Mouse (Mus musculus) olfactory bulb, adult 2 months (tissue): ENCODE data around the gene Trpc5. TPM values are rescaled to one million over a fixed set of nuclear protein-coding genes. Genes with fewer than 3 reads are reported as not detected.

ENCODE experiments used
- H3K27ac ChIP-seq: fragments of 200-500 bp; 2 replicates; pipeline ENCODE4 v1.5.1; 2012; ENCODE audit warnings: low read depth, low read length; ENCODE audit not compliant: insufficient read depth
- H3K4me1 ChIP-seq: fragments of 200-500 bp; 2 replicates; pipeline ENCODE4 v1.6.1; 2012; ENCODE audit warnings: low read length; ENCODE audit not compliant: control insufficient read depth, insufficient read depth
- H3K4me3 ChIP-seq: fragments of 200-500 bp; 2 replicates; pipeline ENCODE4 v1.5.1; 2012; ENCODE audit warnings: mild to moderate bottlenecking, low read depth, low read length, moderate library complexity; ENCODE audit not compliant: insufficient read depth
- CTCF ChIP-seq: fragments of 200-500 bp; IDR thresholded peaks from 2 replicates; pipeline ENCODE4 v1.5.1; 2012; ENCODE audit warnings: low read depth, mild to moderate bottlenecking, low read length, moderate library complexity; ENCODE audit not compliant: insufficient read depth
- POLR2A ChIP-seq: fragments of 200-500 bp; IDR thresholded peaks from 2 replicates; pipeline ENCODE4 v1.6.1; 2012; ENCODE audit warnings: mild to moderate bottlenecking, low read depth, low read length, moderate library complexity; ENCODE audit not compliant: insufficient read depth
- WGBS: fragments of 180-500 bp; shearing (Covaris S2); methylation state at CpG from one replicate; pipeline ENCODE4 v1.1.7; 2018; 5-methylcytosine and 5-hydroxymethylcytosine counted together
- polyA plus RNA-seq: library from polyadenylated mRNA; stranded (reverse); fragments of >200 nt; gene quantifications from 2 replicates; pipeline ENCODE4 v1.2.4, GENCODE M21; 2012; ENCODE audit warnings: low replicate concordance; ENCODE audit not compliant: missing spikeins, insufficient read depth, insufficient read length

Gene Trpc5
- polyA plus RNA-seq, 1 experiment: not detected

GRCm38 (mm10) chrX:144536431-144536830 lies 151.5 kb downstream of the Trpc5 start:
- WGBS: 12% methylated on average over 1 of the region's 1 CpGs

DNA sequence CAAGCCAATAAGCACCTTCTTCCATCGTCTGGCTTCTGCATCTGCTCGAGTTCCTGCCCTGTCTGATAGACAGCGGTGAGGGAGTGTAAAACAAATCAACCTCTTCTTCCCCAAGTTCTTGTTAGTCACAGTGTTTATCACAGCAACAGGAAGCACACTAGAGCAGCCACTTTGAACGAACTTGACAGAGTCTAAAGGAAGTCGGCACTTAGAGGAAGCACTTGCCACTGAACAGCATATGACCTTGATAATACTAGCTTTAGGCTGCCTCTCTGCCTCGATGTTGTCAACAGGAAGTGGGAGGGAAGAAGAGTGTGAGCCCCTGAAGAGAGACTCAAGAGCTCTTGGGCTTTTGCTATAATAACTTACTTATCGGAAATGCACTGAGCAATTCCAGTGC lies 161.9 kb downstream of the Trpc5 start:
- H3K4me1 ChIP-seq: no peaks in the 10 kb centered on the region
- H3K27ac ChIP-seq: no peak overlapping the region
- no peak overlapping the region for H3K4me3 ChIP-seq
- TF ChIP-seq POLR2A: no peak
- TF ChIP-seq CTCF: no peak
- 70% methylated on average over 7 of the region's 7 CpGs for WGBS

More at GRCm38 (mm10) chrX:144536431-144536830, 151.5 kb downstream of the Trpc5 start:
- H3K4me3 ChIP-seq: no peak overlapping the region
- no peak overlapping the region for H3K27ac ChIP-seq
- no peaks in the 10 kb centered on the region for H3K4me1 ChIP-seq
- TF ChIP-seq CTCF (no peak), POLR2A (no peak)

GRCm38 (mm10) chrX:144523239-144523638 lies 164.7 kb downstream of the Trpc5 start:
- no peak overlapping the region for H3K27ac ChIP-seq
- TF ChIP-seq POLR2A: no peak
- no peak for TF ChIP-seq CTCF
- H3K4me3 ChIP-seq: no peak overlapping the region
- H3K4me1 ChIP-seq: no peaks in the 10 kb centered on the region
- WGBS: 83% methylated on average over 5 of the region's 5 CpGs

DNA sequence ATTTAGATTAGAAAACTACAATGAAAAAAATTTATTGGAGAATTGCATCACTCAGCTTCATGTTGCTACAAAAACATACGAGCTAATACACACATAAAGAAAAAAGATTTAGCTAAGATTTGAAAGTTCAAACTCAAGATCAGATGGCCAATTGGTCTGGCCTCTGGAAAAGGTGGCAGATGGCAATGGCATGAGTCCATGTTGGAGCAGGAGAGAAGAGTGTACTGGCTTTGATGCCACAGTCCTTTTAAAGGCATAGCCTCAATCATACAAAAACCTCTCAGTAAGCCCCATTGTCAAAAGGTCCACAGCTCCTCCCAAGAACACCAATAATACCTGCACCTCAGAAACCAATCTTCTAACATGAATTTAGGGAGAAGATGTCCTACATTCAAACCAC lies 196.6 kb downstream of the Trpc5 start:
- no peak overlapping the region for H3K27ac ChIP-seq
- no peaks in the 10 kb centered on the region for H3K4me1 ChIP-seq
- WGBS: 74% methylated on average over 1 of the region's 1 CpGs
- no peak overlapping the region for H3K4me3 ChIP-seq
- TF ChIP-seq POLR2A: no peak
- TF ChIP-seq CTCF: no peak

DNA sequence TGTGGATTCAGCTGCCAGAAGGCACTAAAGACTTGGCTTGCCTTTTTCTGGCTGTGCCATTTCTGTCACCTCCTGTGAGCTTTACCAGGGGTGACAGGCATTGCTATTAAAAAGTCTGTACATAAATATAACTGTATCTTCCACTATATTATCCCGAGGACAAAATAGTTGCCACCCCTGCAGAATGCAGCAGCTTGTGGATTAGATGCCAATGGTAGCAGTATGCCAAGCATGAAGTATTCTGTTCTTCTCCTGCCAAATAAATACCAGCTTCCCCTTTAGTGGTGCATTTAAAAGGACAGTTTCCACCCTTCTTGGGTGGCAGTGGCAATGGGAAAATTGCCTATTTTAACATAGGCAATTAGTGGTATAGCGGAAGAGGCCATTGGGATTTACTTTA lies 223.6 kb downstream of the Trpc5 start:
- H3K4me3 ChIP-seq: no peak overlapping the region
- TF ChIP-seq POLR2A (no peak), CTCF (no peak)
- H3K4me1 ChIP-seq: no peaks in the 10 kb centered on the region
- WGBS: 35% methylated on average over 2 of the region's 2 CpGs
- no peak overlapping the region for H3K27ac ChIP-seq

- WGBS: 93% methylated on average over 5 of the region's 5 CpGs
- no peak within 1 kb of the TSS for H3K4me3 ChIP-seq
- H3K27ac ChIP-seq: no peak within 1 kb of the TSS
- H3K4me1 ChIP-seq: no peaks in the 10 kb centered on the region
- TF ChIP-seq POLR2A: no peak
Measured at GRCm38 (mm10) chrX:144456281-144456680, 231.7 kb downstream of the Trpc5 start, which contains the start of gene Trpc5os. Trpc5os (plus strand) TSS chrX:144456581.

GRCm38 (mm10) chrX:144423848-144424247 lies 264.1 kb downstream of the Trpc5 start:
- WGBS: 75% methylated on average over 3 of the region's 3 CpGs

DNA sequence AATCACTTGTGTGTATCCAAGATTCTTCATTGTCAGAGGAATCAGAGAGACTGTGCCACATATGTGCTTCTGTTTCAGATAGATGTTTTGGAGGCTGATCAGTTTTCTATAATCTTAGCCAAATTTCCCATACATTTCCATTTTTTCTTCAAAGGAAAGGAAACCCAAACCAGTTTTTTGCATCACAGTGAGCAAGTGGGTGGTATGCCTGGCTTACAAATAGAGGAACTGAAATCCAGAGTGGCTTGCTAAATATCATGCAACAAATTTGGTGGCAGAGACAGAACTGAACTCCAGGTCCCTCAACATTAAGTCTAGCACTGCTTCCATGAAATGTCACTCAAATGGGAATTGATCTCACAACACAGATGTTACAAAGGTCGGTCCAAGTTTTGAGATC lies 266.9 kb downstream of the Trpc5 start:
- WGBS: 84% methylated on average over 1 of the region's 1 CpGs
- Histone ChIP-seq H3K4me1 (no peaks in the 10 kb centered on the region), H3K27ac (no peak overlapping the region), H3K4me3 (no peak overlapping the region)
- no peak for TF ChIP-seq CTCF
- no peak for TF ChIP-seq POLR2A

More at GRCm38 (mm10) chrX:144423848-144424247, 264.1 kb downstream of the Trpc5 start:
- Histone ChIP-seq H3K4me1 (no peaks in the 10 kb centered on the region), H3K27ac (no peak overlapping the region), H3K4me3 (no peak overlapping the region)
- TF ChIP-seq CTCF: no peak
- TF ChIP-seq POLR2A: no peak

DNA sequence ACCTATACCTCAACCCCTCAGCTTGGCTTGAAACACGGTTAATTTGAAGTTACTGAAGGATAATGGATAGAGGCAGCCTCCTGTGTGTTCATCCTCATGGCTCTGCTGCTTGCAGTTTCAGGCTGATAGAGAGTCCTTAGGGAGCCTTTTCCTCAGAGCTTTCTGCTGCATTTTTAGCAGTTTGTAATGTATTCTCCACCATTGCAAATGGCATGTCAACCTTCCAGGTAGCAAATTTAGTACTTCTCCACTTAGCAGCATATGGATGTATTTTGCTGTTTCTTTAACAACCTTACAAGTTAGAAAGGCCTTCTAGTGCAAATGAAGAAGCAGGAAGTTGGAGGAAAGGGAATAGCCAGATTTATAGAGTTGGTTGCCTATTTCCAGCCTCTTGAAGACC lies 267.7 kb downstream of the Trpc5 start:
- WGBS: 57% methylated on average over 1 of the region's 1 CpGs
- no peak overlapping the region for H3K4me3 ChIP-seq
- TF ChIP-seq CTCF (no peak), POLR2A (no peak)
- H3K27ac ChIP-seq: no peak overlapping the region
- no peaks in the 10 kb centered on the region for H3K4me1 ChIP-seq

- no peak overlapping the region for H3K27ac ChIP-seq
- 85% methylated on average over 5 of the region's 5 CpGs for WGBS
- TF ChIP-seq CTCF (no peak), POLR2A (no peak)
- no peak overlapping the region for H3K4me3 ChIP-seq
- no peaks in the 10 kb centered on the region for H3K4me1 ChIP-seq
Measured at GRCm38 (mm10) chrX:144408036-144408435, 279.9 kb downstream of the Trpc5 start.
